In genomic region chrX:108561977-108562376, GRCm38 (mm10) we compare ENCODE assay signal across 25 mouse cellular contexts.
"Had no signal": no experiment of that assay in that cellular context is flagged by ENCODE, and none has a peak within 500 bp of the region (broad histone marks: within the 10 kb centered on the region; RNA-seq: fewer than 3 reads in every experiment).

No protein-coding gene starts in this region.

- H3K4me3 ChIP-seq: embryonic facial prominence, embryonic 10.5 days; embryonic facial prominence, embryonic 12.5 days; embryonic facial prominence, embryonic 13.5 days; embryonic facial prominence, embryonic 15.5 days; erythroblast, embryonic 14.5 days; forebrain, embryonic 10.5 days; forebrain, embryonic 12.5 days; forebrain, embryonic 13.5 days; forebrain, embryonic 15.5 days; gastrocnemius, adult 2 months; heart, adult 2 months; heart, embryonic 10.5 days had no signal

- H3K27ac ChIP-seq: embryonic facial prominence, embryonic 10.5 days; embryonic facial prominence, embryonic 12.5 days; embryonic facial prominence, embryonic 13.5 days; embryonic facial prominence, embryonic 15.5 days; forebrain, embryonic 10.5 days; forebrain, embryonic 12.5 days; forebrain, embryonic 13.5 days; forebrain, embryonic 15.5 days; gastrocnemius, adult 2 months; heart, adult 2 months; heart, embryonic 10.5 days had no signal

- H3K9me3 ChIP-seq: embryonic facial prominence, embryonic 10.5 days; embryonic facial prominence, embryonic 12.5 days; embryonic facial prominence, embryonic 13.5 days; embryonic facial prominence, embryonic 15.5 days; forebrain, embryonic 10.5 days; forebrain, embryonic 12.5 days; forebrain, embryonic 13.5 days; forebrain, embryonic 15.5 days; heart, embryonic 10.5 days had no signal

- H3K4me1 ChIP-seq: embryonic facial prominence, embryonic 10.5 days; embryonic facial prominence, embryonic 12.5 days; embryonic facial prominence, embryonic 13.5 days; embryonic facial prominence, embryonic 15.5 days; forebrain, embryonic 10.5 days; forebrain, embryonic 12.5 days; forebrain, embryonic 13.5 days; forebrain, embryonic 15.5 days; heart, embryonic 10.5 days had no signal

- DNase-seq: cerebellum, adult 9-11 months; cerebellum, postnatal 10 days; cerebellum, postnatal 14 days; cerebellum, postnatal 25 days; cerebellum, postnatal 36 days; embryo, embryonic 11 days; forebrain, postnatal 0 days; gastrocnemius, adult 2 months; gastrocnemius, postnatal 10 days; gastrocnemius, postnatal 14 days; gastrocnemius, postnatal 25 days; gastrocnemius, postnatal 36 days; heart, adult 11 months; heart, adult 18-20 months; heart, adult 2 months had no signal

- H3K36me3 ChIP-seq: embryonic facial prominence, embryonic 10.5 days; embryonic facial prominence, embryonic 12.5 days; embryonic facial prominence, embryonic 13.5 days; embryonic facial prominence, embryonic 15.5 days; forebrain, embryonic 10.5 days; forebrain, embryonic 12.5 days; forebrain, embryonic 15.5 days; heart, embryonic 10.5 days had no signal

- H3K27me3 ChIP-seq: embryonic facial prominence, embryonic 12.5 days; embryonic facial prominence, embryonic 13.5 days; embryonic facial prominence, embryonic 15.5 days; forebrain, embryonic 12.5 days; forebrain, embryonic 13.5 days; forebrain, embryonic 15.5 days had no signal

- H3K9ac ChIP-seq: embryonic facial prominence, embryonic 12.5 days; embryonic facial prominence, embryonic 13.5 days; embryonic facial prominence, embryonic 15.5 days; forebrain, embryonic 12.5 days; forebrain, embryonic 13.5 days; forebrain, embryonic 15.5 days; forebrain, postnatal 0 days had no signal
